Mouse (Mus musculus): Measurements from ENCODE around the gene Rgl2. TPM values are rescaled to one million over a fixed set of nuclear protein-coding genes. Genes with fewer than 3 reads are reported as not detected.

Rgl2 gene
- total and polyA plus RNA-seq, 3 experiments, result 24.9 to 43.6 TPM; not detected in 1

GRCm38 (mm10) chr17:33909869-33910250 is 19.5 kb upstream of the Rgl2 start (continued):
- TF ChIP-seq TCF12 (IDR thresholded peaks at IDR 0.05; ENCODE audit: low read depth, low read length), result no peak
- TF ChIP-seq MAX (IDR thresholded peaks at IDR 0.05; ENCODE audit: low read length), result peak; percentile 55; the same call in 1 of the 2 replicates
- TF ChIP-seq BHLHE40 (IDR thresholded peaks at IDR 0.05; ENCODE audit: borderline replicate concordance, low read depth, low read length), result no peak

- no peak overlapping the region for H3K27ac ChIP-seq (ENCODE audit: control insufficient read depth, low read depth, low read length)
Measured at GRCm38 (mm10) chr17:33910346-33911051, 18.8 kb upstream of the Rgl2 start.

GRCm38 (mm10) chr17:33911052-33911812 is 18.1 kb upstream of the Rgl2 start:
- Histone ChIP-seq H3K79me2 (ENCODE audit: control insufficient read depth, insufficient read depth, low read length, poor library complexity) (peaks cover 32% of the 10 kb centered on the region), H3K4me3 (ENCODE audit: control insufficient read depth in 1 of 2, insufficient read depth in 1 of 2, low read depth in 2 of 2, low read length in 2 of 2) (no peak overlapping the region), H3K9me3 (replicated peaks; ENCODE audit: insufficient read depth, low read length) (no peaks in the 10 kb centered on the region), H3K9ac (ENCODE audit: control insufficient read depth, low read depth, low read length, poor library complexity, severe bottlenecking) (no peak overlapping the region), H3K36me3 (ENCODE audit: control insufficient read depth in 1 of 2, insufficient read depth in 2 of 2, low read length in 2 of 2) (peaks cover 0 to 16% of the 10 kb centered on the region in 2 experiments), H3K4me1 (ENCODE audit: control insufficient read depth in 1 of 2, insufficient read depth in 2 of 2, low read length in 2 of 2) (peaks cover 4 to 20% of the 10 kb centered on the region in 2 experiments; a peak in 3 of 4 replicates), H3K27me3 (ENCODE audit: control insufficient read depth in 1 of 2, insufficient read depth in 2 of 2, low read length in 2 of 2) (no peaks in the 10 kb centered on the region), H3K27ac (ENCODE audit: control insufficient read depth, low read depth, low read length) (no peak overlapping the region)
- no peak for TF ChIP-seq ZC3H11A (IDR thresholded peaks at IDR 0.05; ENCODE audit: low read depth, low read length)
- TF ChIP-seq MYC (IDR thresholded peaks at IDR 0.05; ENCODE audit: low read depth, low read length), result no peak
- TF ChIP-seq MYB (IDR thresholded peaks at IDR 0.05; ENCODE audit: low read depth, low read length), result no peak
- TF ChIP-seq ETS1 (IDR thresholded peaks at IDR 0.05; ENCODE audit: low read depth, low read length), result no peak
- no peak for TF ChIP-seq NELFE (IDR thresholded peaks at IDR 0.05; ENCODE audit: low read depth, low read length)
- TF ChIP-seq ELF1 (IDR thresholded peaks at IDR 0.05; ENCODE audit: low read depth, low read length), result no peak
- no peak for TF ChIP-seq ZKSCAN1 (IDR thresholded peaks at IDR 0.05; ENCODE audit: low read depth, low read length)
- TF ChIP-seq MAFK (IDR thresholded peaks at IDR 0.05; ENCODE audit: borderline replicate concordance, low read depth, low read length), result no peak
- TF ChIP-seq USF1 (IDR thresholded peaks at IDR 0.05; ENCODE audit: low read depth, low read length), result no peak
- no peak for DNase-seq (ENCODE audit: low read depth, low spot score)

More at GRCm38 (mm10) chr17:33910346-33911051, 18.8 kb upstream of the Rgl2 start:
- Histone ChIP-seq H3K4me1 (ENCODE audit: control insufficient read depth in 1 of 2, insufficient read depth in 2 of 2, low read length in 2 of 2) (peaks cover 4 to 20% of the 10 kb centered on the region in 2 experiments; a peak in 3 of 4 replicates), H3K9ac (ENCODE audit: control insufficient read depth, low read depth, low read length, poor library complexity, severe bottlenecking) (peak overlapping the region; percentile 91), H3K36me3 (ENCODE audit: control insufficient read depth in 1 of 2, insufficient read depth in 2 of 2, low read length in 2 of 2) (peaks cover 0 to 16% of the 10 kb centered on the region in 2 experiments), H3K4me3 (ENCODE audit: control insufficient read depth in 1 of 2, insufficient read depth in 1 of 2, low read depth in 2 of 2, low read length in 2 of 2) (peak overlapping the region; percentile 76 to 90), H3K27me3 (ENCODE audit: control insufficient read depth in 1 of 2, insufficient read depth in 2 of 2, low read length in 2 of 2) (no peaks in the 10 kb centered on the region), H3K9me3 (replicated peaks; ENCODE audit: insufficient read depth, low read length) (no peaks in the 10 kb centered on the region), H3K79me2 (ENCODE audit: control insufficient read depth, insufficient read depth, low read length, poor library complexity) (peaks cover 32% of the 10 kb centered on the region)
- TF ChIP-seq SMC3 (IDR thresholded peaks at IDR 0.05; ENCODE audit: low read depth, low read length), result peak; percentile 36
- peak in 2 of 3 experiments; percentile 29 to 61; a peak in 4 of 6 replicates for TF ChIP-seq CTCF (IDR thresholded peaks at IDR 0.05 in 2 of 3, conservative IDR thresholded peaks at IDR 0.05 in 1 of 3; ENCODE audit: control insufficient read depth in 1 of 3, insufficient read depth in 1 of 3, low read depth in 2 of 3, low read length in 3 of 3, poor library complexity in 1 of 3, severe bottlenecking in 1 of 3)
- TF ChIP-seq TBP (IDR thresholded peaks at IDR 0.05; ENCODE audit: low read depth, low read length), result no peak
- peak; percentile 65 for TF ChIP-seq ZNF384 (IDR thresholded peaks at IDR 0.05; ENCODE audit: low read depth, low read length)
- peak; percentile 58 for DNase-seq (ENCODE audit: low read depth, low spot score)
